Mouse (Mus musculus) left cerebral cortex, postnatal 25 days (tissue): Measurements from ENCODE around the gene Lrrc3c. TPM values are rescaled to one million over a fixed set of nuclear protein-coding genes. Genes with fewer than 3 reads are reported as not detected.
"Not testable (repeated sequence)": the region's sequence is repeated elsewhere in the genome, so short reads cannot be mapped to it uniquely, and the experiment has no call there.

Experiments
- DNase-seq, 2 experiments: peaks; one replicate each; pipeline ENCODE4 v3.0.0; 2022; ENCODE audit warnings: low spot score in 2 of 2, mixed read lengths in 1 of 2
- intact Hi-C: fragments of 180-260 bp; cut with DNase I; formaldehyde crosslinking; loops from one replicate; pipeline ENCODE4 v1.15.1; 2025
- total RNA-seq, 2 experiments: library from RNA; stranded (reverse); gene quantifications; 2 replicates each; pipeline ENCODE4 v1.2.3; 2021

The Lrrc3c gene
- total RNA-seq, 2 experiments from 2014 or later: not detected

DNA sequence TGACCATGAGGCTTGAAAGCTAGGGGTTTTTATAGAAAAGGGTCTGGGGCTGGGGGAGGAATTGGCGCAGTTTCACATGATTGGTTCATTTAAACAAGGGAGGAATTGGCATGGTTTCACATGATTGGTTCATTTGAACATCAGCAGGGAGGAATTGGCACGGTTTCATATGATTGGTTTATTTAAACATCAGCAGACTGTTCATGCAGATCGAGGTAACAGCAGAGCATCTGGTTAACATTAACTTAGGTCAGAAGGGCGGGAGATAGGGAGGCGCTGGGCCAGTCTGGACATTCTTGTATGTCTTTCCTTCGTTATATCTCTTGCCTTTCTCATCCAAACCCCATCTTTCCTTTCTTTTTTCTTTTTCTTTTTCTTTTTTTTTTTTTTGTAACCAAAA, 25.9 kb downstream of the Lrrc3c start:
- intact Hi-C loops, DNase-seq: not testable (repeated sequence)

DNA sequence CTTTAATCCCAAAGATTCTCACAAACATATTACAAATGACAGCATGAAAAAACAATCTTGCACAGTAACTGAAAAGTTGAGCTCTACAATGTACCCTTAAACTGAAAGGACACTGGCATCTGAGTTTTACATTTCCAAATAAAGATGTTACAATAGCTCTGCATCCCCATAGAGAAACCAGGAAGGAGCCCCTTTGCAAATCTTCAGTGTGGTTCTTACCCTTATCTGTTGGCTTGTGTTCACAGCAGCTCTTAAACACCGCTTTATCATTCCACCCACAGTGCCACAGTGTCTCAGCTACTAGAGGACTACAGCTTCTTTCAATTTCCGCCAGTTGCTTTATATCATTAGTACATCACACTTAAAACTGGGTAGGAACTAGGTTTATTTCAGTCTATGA, 26.3 kb downstream of the Lrrc3c start:
- DNase-seq, intact Hi-C loops: not testable (repeated sequence)

DNA sequence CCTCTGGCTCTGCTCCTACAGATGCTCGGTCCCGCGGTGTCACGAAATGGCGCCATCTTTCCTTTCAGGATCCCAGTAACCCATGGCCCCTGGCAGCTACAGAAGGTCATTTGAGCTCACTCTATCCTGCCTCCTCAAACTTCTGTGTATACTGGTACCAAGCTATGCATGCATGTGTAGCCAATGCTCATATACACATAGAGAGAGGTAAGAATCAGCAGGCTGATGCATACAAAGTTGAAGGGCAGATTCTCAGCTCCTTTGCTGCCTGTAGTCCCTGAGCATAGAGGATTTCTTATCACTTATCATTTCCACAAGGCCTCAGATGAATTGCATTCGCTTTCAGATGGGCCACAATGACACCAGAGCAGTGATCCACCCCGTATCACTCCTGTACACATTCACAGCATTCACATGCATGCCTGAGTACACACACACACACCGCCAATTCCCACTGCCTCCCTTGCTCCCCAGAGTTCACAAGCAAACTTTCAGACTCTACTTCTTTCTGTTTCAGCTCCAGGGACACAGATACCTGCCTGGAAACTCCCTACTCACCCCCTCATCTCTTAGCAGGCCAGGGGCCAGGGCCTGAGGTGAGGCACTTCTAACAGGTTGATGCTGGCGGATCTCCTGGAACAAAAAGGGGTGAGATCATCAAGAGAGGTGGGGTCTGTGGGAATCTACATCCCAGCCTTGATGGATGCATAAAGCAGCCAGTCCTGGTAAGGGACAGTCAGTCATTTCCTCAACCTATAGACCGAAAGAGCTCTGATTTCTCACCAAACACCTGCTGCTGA, 27.7 kb downstream of the Lrrc3c start, which contains the start of the genes Gm12355 and Gsdma3:
Gene Gm12355, minus strand, starts transcription at position 51 of the 800 bp plus-strand sequence.
Gene Gsdma3, plus strand, starts transcription at position 750 of the 800 bp plus-strand sequence.
- intact Hi-C loops: no loop called here
- DNase-seq: no peak

DNA sequence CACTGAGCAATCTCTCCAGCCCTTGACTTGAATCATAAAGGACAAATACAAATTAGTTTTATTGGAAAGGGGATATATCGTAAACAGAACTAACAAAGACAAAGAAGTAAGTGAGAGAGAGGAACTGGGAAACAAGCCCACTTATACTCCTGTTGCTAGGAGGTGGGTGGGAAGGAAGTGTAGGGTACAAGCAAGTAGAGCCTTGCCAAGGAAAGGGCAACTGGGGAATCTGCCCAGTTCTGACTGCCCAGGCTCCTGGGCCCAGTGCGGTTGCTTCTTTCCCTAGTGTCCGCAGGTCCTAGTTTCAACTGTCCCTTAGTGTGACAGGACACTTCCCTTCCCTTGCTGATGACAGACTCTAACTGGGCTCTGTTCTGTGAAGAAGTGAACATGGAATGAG, 30.6 kb downstream of the Lrrc3c start:
- intact Hi-C loops: no loop called here
- no peak for DNase-seq

DNA sequence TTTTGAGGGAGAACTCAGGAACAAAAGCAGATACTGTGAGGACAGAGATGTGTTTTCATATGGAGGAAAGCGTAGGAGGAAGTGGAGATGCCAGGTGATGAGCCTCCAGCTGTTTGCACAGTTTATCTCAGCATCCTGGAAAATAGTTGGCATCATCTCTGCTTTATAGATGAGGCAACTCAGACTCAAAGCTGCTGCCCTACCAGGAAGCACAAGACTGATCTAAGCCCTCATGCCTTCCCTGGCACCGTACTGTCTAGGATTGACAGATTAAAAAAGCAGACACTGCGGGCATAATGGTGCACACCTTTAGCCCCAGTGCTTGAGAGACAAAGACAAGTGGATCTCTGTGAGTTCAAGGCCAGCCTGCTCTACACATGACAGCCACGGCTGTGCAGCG, 32.6 kb downstream of the Lrrc3c start:
- DNase-seq: no peak
- intact Hi-C loops: no loop called here

DNA sequence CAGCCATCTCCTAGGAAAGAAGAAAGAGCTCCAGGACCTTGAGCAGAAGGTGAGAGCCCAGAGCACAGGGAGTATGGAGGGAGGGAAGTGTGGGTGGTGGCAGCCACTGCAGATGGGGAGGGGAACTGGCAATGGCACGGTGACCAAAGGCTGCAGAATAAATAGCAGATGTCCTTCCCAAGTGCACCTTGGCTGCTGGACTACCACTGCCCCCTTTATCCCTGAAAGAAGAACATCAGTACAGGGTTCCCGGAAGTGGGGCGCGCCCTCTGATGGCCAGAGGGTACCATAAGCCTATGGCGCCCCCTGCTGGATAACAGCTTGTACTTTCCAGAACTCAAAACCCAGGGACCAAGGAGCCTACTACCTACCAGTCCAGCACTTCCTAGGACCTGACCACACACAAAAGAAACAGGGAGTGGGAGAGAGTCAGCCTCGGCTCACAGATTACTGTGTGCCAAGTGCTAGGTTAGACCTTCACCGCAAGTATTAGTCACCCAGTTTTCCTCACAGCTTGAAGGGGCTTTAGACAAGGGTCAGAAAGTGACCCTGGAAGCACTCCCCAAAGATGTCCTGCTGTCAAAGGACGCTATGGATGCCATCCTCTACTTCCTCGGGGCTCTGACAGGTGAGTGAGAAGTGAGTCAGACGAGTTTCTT, 37.4 kb downstream of the Lrrc3c start:
- intact Hi-C loops, DNase-seq: not testable (repeated sequence)

DNA sequence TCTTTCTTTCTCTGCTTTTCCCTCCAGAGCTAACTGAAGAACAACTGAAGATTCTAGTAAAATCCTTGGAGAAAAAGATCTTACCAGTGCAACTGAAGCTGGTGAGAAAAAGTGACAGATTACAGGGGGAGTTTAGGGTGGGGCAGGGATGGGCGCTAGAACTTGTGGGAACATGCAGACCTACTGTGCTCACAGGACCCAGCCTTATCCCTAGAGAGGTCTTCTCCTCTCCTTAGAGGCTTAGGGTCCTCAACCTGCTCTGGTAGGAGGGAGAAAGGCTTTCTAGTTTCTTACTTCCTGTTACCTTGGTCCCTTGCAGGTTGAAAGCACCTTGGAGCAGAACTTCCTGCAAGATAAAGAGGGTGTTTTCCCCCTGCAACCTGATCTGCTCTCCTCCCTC, 39.4 kb downstream of the Lrrc3c start:
- DNase-seq: no peak
- intact Hi-C loops: loop anchor here (1.0 kb wide), 1 partner anchor 32 kb away; no protein-coding TSS in a partner anchor

DNA sequence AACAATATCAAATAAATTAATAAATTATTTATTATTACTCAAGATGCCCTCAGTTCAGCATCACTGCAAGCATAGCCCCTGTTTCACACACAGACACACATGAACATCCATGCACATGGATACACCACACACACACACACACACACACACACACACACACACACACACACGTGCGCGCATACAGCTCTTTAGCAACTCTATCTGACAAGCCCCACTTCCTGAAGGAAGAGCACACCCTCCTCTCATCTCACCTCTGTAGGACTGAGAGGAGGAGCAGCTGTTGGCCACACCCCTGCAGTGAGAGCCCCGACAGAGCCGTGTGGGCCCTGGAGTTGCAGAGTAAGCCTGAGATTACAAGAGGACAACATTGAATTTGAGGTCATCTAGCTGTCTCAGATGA, 42.0 kb downstream of the Lrrc3c start:
- DNase-seq: no peak
- intact Hi-C loops: loop anchor here (5.0 kb wide), 1 partner anchor 158 kb away; no protein-coding TSS in a partner anchor

DNA sequence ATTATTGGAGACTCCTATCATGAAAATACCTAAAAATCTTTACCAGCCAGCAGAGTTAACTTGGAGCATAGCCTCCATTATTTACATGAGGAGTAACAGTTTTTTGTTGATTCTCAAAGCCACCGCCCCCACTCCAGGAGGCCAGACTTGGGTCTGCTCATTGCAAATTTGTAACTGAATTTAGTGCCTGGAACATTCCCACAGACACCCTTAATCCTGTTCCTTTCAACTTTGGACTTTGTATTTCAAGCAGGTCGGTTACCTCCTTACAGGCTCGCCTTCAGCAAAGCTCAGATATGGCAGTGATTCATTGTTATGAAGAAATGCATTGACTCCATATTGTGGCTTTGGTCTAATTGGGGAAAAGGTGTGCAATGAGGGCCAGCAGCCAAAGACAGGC, 46.7 kb downstream of the Lrrc3c start:
- intact Hi-C loops: loop anchor here (5.0 kb wide), 1 partner anchor 162 kb away; no protein-coding TSS in a partner anchor
- DNase-seq: no peak

DNA sequence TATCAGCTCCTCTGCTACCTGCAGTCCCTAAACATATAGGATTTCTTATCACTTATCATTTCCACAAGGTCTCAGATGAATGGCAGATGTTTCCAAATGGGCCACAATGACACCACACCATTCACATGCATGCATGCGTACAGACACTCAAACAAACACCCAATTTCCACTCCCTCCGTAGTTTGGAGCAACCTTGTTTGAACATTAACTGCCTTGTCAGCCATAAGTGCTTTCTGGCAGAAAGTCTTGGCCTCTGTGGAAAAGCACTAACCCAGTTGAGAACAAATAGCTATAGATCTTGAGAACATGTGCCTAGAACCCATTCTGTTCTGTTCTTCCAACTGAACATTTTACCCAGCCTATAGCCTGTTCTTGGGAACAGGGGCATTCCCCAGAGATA, 47.9 kb downstream of the Lrrc3c start:
- intact Hi-C loops: no loop called here
- DNase-seq: no peak

DNA sequence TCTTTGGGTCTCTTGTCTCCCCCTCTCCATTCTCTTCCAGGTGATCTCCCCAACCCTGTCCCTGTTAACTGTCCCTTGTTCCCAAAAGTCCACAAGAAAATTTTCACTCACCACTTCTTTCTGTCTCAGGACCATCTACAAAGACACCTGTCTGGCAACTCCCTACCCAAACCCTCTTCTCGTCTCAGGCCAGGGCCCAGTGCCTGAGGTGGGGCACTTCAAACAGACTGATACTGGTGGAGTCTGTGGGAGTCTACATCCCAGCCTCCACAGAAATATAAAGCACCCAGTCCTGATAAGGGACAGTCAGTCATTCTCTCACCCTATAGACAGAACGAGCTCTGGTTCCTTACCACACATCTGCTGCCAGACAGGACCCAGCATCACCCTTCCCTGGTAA, 48.4 kb downstream of the Lrrc3c start, which contains the start of gene Gsdma2:
Gene Gsdma2, plus strand, starts transcription at position 301 of the 400 bp plus-strand sequence.
- DNase-seq: no peak
- intact Hi-C loops: no loop called here

Other genes starting within 250 kb of the Lrrc3c start
- 100 to 1,000 TPM; 141 to 380 TPM for gene Ppp1r1b, start 249.9 kb upstream of the Lrrc3c start, total RNA-seq
- 10 to 100 TPM; 34.1 to 36.8 TPM for gene Stard3, start 239.9 kb upstream of the Lrrc3c start, total RNA-seq
- 10 to 100 TPM in 1 of 2 experiments, 1 to 10 TPM in 1; 9.3 to 11.6 TPM for gene Tcap, start 214.5 kb upstream of the Lrrc3c start, total RNA-seq
- under 1 TPM; 0.39 to 0.73 TPM for gene Pnmt, start 211.8 kb upstream of the Lrrc3c start, total RNA-seq
- 10 to 100 TPM; 10.1 to 11.3 TPM for gene Pgap3, start 197.8 kb upstream of the Lrrc3c start, total RNA-seq
- gene Erbb2, start 185.8 kb upstream of the Lrrc3c start, total RNA-seq: 1 to 10 TPM; 1.8 to 2.4 TPM
- 100 to 1,000 TPM; 119 to 120 TPM for gene Mien1, start 159.3 kb upstream of the Lrrc3c start, total RNA-seq
- gene Grb7, start 151.9 kb upstream of the Lrrc3c start, total RNA-seq: 1 to 10 TPM; 2.4 to 2.7 TPM
- gene Ikzf3, start 52.3 kb upstream of the Lrrc3c start, total RNA-seq: under 1 TPM in 1 of 2 experiments, not detected in 1; 0.78 TPM
- gene Zpbp2, start 47.2 kb upstream of the Lrrc3c start, total RNA-seq: not detected
- gene Ormdl3, start 10.9 kb upstream of the Lrrc3c start, total RNA-seq: 10 to 100 TPM; 48.9 TPM
- gene Gm12355, start 27.4 kb downstream of the Lrrc3c start, total RNA-seq: 10 to 100 TPM; 11.6 to 14.0 TPM
- not detected for gene Gsdma3, start 28.1 kb downstream of the Lrrc3c start, total RNA-seq
- not detected for gene Gsdma2, start 48.5 kb downstream of the Lrrc3c start, total RNA-seq
- not detected for gene Gsdma, start 66.1 kb downstream of the Lrrc3c start, total RNA-seq
- gene Psmd3, start 84.3 kb downstream of the Lrrc3c start, total RNA-seq: 100 to 1,000 TPM; 129 to 132 TPM
- not detected for gene Csf3, start 103.0 kb downstream of the Lrrc3c start, total RNA-seq
- 100 to 1,000 TPM; 116 to 131 TPM for gene Med24, start 131.1 kb downstream of the Lrrc3c start, total RNA-seq
- gene Thra, start 142.3 kb downstream of the Lrrc3c start, total RNA-seq: 100 to 1,000 TPM; 719 to 771 TPM
- 100 to 1,000 TPM in 1 of 2 experiments, 10 to 100 TPM in 1; 92.5 to 121 TPM for gene Nr1d1, start 177.0 kb downstream of the Lrrc3c start, total RNA-seq
- gene Msl1, start 197.2 kb downstream of the Lrrc3c start, total RNA-seq: 100 to 1,000 TPM; 190 to 193 TPM
- 10 to 100 TPM; 53.9 to 54.7 TPM for gene Casc3, start 206.6 kb downstream of the Lrrc3c start, total RNA-seq
- 100 to 1,000 TPM; 138 to 148 TPM for gene Rapgefl1, start 238.5 kb downstream of the Lrrc3c start, total RNA-seq